Mouse (Mus musculus): ENCODE data around the gene Zdhhc3. TPM values are rescaled to one million over a fixed set of nuclear protein-coding genes. Genes with fewer than 3 reads are reported as not detected.

Zdhhc3 gene
- total RNA-seq (2017): 38.2 and 39.2 TPM in 2 replicates

DNA sequence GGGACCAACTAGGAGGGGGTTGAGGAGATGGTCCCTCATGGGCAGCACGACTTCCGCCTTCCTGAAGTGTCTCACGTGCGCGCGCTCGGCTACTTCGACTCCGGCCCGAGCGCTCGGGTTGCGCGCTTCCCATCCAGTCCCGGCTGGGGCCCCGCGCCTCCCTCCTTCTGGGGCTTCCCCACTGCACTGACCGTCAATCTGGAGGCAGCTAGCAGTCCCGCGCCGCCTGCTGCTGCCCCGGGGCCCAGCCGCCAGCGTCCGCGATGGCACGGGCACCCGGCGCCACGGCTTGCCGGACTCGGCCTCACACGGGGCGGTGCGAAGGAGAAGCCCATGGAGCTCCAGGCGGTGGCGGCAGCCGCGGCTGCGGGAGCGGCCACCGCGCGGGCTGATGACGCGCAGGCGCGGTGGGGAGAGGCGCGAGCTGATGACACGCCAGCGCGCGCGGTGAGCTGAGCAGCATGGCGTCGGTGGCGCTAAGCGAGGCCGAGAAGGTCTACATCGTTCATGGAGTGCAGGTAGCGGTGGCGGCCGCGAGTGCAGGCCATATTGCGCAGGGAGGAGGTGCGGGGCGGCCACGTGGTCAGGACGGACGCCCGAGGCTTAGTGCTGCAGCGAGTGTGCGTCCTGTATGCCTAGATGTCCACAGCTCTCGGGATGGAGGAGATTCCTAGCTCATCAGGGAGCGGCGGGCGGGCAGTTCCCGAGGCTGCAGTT, at the start of gene Zdhhc3, which contains the start of gene Exosc7:
Gene Zdhhc3 (minus strand): TSS at position 401 of the 717 bp plus-strand sequence.
Gene Exosc7 (plus strand): TSS at position 411 of the 717 bp plus-strand sequence.
- peak; percentile 83 to 91 for ATAC-seq (replicated peaks in 1 of 2; ENCODE audit: insufficient read depth in 1 of 2, low FRiP score in 2 of 2, low TSS enrichment in 1 of 2, low read depth in 1 of 2, poor library complexity in 2 of 2, severe bottlenecking in 2 of 2)

DNA sequence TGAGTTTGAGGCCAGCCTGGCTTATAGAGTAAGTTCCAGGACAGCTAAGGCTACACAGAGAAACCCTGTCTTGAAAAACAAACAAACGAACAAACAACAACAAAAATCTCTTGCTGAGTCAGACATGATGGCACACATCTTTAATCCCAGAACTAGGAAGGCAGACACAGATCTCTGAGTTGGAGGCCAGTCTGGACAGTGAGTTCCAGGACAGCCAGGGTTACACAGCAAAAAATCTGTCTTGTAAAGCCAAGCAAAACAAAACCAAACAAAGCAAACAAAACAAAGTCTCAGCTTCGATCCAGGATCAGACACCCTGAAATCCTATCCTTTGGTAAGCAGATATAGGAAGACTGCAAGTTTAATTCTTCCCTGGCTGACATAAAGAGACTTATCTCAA, 48.8 kb upstream of the Zdhhc3 start:
- no peak for ATAC-seq (replicated peaks in 1 of 2; ENCODE audit: insufficient read depth in 1 of 2, low FRiP score in 2 of 2, low TSS enrichment in 1 of 2, low read depth in 1 of 2, poor library complexity in 2 of 2, severe bottlenecking in 2 of 2)

DNA sequence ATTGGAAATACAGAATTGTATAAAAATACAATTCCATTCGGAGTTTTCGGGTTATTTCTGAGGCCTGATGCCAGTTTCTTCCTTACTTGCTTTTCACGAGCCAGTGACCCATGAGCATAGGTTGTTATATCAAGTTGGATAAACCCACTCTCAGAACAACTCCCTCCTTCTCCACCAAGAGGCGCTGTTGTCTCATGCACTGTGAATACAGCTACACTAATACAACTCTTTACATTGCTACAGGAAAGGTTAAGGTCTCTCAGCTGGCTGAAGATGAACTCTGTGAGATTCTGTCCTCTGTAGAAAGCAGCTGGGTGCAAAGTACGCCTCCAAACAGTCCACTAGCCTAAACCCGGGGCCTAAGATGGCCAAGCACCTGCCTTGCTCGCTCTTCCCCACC, 46.3 kb upstream of the Zdhhc3 start:
- peak; percentile 63 to 74; a peak in 3 of 4 replicates for ATAC-seq (replicated peaks in 1 of 2; ENCODE audit: insufficient read depth in 1 of 2, low FRiP score in 2 of 2, low TSS enrichment in 1 of 2, low read depth in 1 of 2, poor library complexity in 2 of 2, severe bottlenecking in 2 of 2)

DNA sequence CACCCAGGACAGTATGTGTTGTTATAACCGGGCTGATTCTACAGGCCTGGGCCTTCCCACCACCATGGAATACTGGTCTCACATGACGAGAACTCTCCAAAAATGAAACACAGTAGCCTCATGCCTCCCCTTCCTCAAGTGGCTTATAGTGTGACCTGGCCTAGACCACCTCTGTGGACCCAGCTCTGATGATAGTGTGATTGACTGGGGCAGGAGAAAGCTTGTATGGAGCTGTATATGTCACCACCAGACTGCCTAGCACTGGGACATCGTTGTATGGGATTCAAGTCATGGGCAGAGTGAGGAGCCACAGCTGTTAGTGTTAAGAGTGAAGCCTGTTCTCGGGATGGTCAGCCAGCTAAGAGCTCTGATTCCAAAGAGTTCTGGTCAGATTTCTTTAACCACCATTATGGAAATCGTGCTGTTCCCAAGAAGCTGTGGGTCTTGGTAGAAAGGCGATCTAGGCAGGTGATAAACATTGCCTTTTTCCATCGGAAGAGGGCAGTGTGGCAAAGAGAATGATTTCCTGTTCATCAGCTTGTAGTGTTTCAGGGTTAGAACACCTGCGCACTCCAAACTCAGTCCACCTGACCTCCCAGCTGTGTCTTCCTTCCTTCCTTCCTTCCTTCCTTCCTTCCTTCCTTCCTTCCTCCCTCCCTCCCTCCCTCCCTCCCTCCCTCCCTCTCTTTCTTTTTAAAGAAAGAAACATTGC, 45.3 kb upstream of the Zdhhc3 start:
- peak; percentile 22 to 43; a peak in 1 of 4 replicates for ATAC-seq (replicated peaks in 1 of 2; ENCODE audit: insufficient read depth in 1 of 2, low FRiP score in 2 of 2, low TSS enrichment in 1 of 2, low read depth in 1 of 2, poor library complexity in 2 of 2, severe bottlenecking in 2 of 2)

DNA sequence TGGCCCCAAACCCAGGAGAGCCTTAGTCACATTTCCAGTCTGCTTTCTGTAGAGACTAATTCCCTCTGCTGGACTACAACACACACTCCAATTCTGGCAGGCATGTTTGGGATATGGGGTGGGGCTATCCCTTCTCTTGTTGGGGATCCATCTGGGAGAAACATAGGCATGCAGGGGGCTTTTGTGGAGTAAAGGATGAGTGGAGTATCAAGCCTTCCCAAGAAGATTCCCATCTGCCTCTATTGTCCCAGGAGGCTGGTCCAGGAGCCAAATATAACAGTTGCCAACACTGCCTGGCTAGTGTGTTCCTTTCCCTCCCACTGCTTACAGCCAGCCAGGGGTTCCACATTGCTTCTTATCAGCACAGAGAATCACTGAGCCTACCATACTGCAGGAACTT, 44.7 kb upstream of the Zdhhc3 start:
- ATAC-seq (replicated peaks in 1 of 2; ENCODE audit: insufficient read depth in 1 of 2, low FRiP score in 2 of 2, low TSS enrichment in 1 of 2, low read depth in 1 of 2, poor library complexity in 2 of 2, severe bottlenecking in 2 of 2): no peak

DNA sequence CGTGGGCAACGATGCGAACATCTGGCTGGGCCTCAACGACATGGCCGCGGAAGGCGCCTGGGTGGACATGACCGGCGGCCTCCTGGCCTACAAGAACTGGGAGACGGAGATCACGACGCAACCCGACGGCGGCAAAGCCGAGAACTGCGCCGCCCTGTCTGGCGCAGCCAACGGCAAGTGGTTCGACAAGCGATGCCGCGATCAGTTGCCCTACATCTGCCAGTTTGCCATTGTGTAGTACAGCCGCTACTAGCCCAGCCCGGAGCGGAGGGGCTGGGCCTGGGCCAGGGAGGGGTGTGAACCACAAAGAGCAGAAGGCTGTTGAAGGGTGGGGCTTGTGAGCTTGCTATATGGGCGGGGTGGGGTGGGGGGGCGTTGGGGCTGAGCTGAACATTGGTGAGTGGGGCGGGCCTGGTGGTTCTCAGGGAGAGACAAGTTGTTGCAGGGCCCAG, 43.9 kb upstream of the Zdhhc3 start:
- no peak for ATAC-seq (replicated peaks in 1 of 2; ENCODE audit: insufficient read depth in 1 of 2, low FRiP score in 2 of 2, low TSS enrichment in 1 of 2, low read depth in 1 of 2, poor library complexity in 2 of 2, severe bottlenecking in 2 of 2)

DNA sequence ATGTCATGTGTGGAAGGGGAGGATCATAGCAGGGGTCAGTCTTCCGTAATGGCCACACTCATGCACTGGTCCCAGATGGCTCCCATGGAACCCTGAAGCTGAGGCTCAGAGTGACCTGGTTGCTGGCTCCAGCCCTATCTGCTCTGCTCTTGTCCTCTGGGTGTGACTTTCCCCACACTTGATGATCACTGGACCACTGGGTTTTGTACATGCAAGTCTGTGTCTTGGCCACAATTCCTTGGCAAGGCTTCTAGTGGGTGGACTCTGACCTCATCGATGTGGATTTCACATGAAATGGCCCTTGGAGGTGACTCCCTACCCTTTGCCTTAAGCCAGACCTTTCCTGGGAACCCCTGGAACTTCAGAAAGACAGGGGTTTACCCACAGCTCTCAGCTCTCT, 40.1 kb upstream of the Zdhhc3 start:
- ATAC-seq (replicated peaks in 1 of 2; ENCODE audit: insufficient read depth in 1 of 2, low FRiP score in 2 of 2, low TSS enrichment in 1 of 2, low read depth in 1 of 2, poor library complexity in 2 of 2, severe bottlenecking in 2 of 2): no peak

DNA sequence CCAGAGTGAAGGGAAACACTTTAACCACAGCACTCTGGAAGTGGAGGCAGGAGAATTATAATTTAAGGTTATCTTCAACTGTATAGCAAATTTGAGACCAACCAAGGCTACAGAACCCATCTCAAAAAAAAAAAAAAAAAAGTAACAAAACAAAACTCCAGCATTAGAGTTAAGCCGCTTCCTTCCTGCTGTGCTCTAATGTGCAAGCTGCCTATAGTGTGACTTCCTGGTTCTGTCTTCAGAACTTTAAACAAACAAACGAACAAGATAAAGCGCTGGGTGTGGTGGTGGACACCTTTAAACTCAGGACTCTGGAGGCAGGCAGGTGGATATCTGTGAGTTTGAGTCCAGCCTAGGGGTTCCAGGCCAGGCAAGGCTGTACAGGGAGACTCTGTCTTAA, 39.0 kb upstream of the Zdhhc3 start:
- ATAC-seq (replicated peaks in 1 of 2; ENCODE audit: insufficient read depth in 1 of 2, low FRiP score in 2 of 2, low TSS enrichment in 1 of 2, low read depth in 1 of 2, poor library complexity in 2 of 2, severe bottlenecking in 2 of 2): no peak; a peak in 1 of 4 replicates

DNA sequence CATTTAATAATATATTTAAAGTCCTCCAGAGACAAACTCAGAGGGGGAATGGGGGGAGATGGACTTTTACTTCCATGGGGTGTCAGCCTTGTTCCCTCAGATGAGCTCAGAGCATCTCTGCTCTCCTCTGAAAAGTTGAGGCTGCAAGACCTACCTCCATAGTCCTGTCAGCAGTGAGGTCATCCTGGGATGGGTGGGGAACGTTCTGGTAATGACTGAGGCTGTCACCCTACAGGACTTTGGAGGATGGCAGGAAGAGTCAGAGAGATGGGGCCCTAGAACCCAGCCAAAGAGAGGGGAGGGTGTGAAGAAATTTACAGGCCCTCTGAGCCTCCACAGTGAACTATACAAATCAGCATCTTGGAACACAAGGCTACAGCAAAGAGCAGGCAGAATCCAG, 38.6 kb upstream of the Zdhhc3 start:
- no peak for ATAC-seq (replicated peaks in 1 of 2; ENCODE audit: insufficient read depth in 1 of 2, low FRiP score in 2 of 2, low TSS enrichment in 1 of 2, low read depth in 1 of 2, poor library complexity in 2 of 2, severe bottlenecking in 2 of 2)

DNA sequence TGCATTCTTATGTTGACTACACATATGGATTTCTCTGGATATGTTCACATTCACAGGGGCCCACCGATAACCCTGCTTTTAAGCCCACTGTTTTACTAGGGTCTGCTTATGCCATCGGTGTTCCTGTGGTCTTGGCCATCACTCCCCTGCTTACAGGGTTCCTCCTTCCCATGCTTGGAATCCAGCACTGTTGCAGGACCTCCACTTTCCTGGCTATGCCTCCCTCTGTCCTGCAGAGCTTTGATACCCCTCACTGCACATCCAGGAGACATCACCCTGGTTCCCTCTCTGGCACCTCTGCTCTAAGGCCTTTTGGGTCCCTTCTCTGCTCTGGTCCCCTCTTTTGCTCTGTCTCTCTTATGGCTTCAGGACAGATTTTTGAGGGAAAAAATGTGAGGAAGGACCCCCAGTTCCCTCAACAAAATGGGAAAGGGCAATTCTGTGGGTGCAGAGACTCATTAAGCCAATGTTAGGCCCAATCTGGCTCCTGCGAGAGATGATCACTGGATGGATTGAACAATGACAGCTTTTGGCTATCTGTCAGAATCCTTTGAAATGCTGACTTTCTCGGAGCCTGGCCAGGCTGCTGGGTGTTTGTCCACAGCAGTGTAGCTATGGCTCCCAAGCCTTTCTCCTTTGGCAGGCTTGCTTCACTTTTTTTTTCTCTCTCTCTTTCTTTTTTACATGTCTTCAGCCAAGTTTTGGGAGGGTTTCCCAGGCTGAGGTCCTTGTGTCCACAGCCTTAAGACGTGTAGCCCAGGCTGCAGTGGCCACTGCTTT, 37.4 kb upstream of the Zdhhc3 start, which contains the start of gene Clec3b:
Gene Clec3b (plus strand): TSS at position 706 of the 780 bp plus-strand sequence.
- ATAC-seq (replicated peaks in 1 of 2; ENCODE audit: insufficient read depth in 1 of 2, low FRiP score in 2 of 2, low TSS enrichment in 1 of 2, low read depth in 1 of 2, poor library complexity in 2 of 2, severe bottlenecking in 2 of 2): no peak

DNA sequence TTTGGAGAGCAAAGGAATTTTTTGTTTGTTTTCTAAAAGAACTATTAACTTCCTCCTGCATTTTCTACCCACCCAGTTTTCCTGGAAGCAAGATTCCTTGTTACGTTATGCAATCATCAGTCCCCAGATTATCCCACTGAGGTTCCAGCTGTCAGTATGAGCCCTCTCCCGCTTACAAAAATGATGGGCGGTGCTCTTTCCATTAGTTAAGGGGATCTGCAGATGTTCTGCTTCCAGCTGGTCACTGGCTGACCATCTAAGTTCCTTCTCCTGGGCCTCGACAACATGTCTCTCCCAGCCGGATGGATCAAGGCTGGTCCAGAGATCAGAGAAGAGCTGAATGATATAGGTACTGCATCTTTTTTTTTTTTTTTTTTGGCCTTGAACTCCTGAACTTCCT, 35.4 kb upstream of the Zdhhc3 start:
- no peak for ATAC-seq (replicated peaks in 1 of 2; ENCODE audit: insufficient read depth in 1 of 2, low FRiP score in 2 of 2, low TSS enrichment in 1 of 2, low read depth in 1 of 2, poor library complexity in 2 of 2, severe bottlenecking in 2 of 2)

DNA sequence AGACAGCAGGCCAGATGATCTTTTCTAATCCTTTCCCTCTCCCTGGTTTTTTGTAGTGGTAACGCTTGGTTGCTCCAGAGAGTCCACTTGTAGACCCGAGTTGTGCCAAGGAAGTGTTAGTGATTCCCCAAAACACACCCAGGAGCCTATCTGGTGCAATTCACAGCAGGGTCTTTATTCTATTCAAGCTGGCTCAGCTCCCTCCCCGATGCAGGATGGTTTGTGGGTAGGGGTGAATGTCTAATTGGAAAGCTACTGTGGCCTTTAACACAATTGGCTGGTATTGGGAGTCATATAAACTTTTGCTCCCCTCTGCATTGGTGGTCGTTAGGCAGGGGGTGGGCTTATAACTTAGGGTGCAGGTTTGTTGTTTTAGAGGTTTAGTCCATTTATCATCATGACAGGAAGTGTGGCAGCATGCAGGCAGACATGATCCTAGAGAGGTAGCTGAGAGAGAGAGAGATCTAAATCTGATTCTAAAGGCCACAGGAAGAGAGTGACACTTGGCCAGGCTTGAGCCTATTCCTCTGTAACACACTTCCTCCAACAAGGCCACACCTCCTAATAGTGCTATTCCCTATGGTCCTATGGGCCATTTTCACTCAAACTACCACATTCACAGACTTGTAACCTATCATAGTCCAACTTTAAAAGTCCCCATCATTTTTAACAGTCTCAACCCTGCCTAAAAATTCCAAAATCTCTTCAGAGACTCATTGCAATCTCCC, 27.0 kb upstream of the Zdhhc3 start:
- no peak for ATAC-seq (replicated peaks in 1 of 2; ENCODE audit: insufficient read depth in 1 of 2, low FRiP score in 2 of 2, low TSS enrichment in 1 of 2, low read depth in 1 of 2, poor library complexity in 2 of 2, severe bottlenecking in 2 of 2)

DNA sequence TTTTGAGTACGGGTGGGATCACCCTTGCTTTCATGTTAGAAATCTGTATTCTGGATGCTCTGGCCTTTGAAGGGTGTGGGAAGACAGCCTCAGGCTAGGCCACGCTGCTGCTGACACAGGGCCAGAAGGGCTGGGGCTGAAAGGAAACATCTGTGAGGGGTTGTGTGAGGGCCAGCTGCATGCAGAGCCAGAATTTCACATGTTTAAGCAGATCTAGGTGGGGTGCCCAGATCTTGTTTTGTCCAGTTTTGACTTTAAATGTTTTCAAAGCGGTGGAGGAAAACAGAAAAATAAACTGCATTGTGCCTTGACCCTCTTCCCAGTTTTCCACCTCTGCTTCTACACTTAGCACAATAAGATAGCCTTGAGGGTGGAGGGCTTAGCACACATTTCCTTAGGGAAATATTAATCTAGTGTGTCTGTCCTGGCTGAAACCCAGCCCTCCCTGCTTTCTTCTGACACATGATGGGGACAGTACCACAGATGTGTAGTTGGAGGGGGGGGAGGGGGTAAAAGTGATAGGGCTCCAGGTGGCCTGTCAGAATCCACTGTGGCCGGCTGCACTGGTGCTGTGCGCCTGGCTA, 26.0 kb upstream of the Zdhhc3 start:
- peak in 1 of 2 experiments; percentile 39; a peak in 1 of 4 replicates for ATAC-seq (replicated peaks in 1 of 2; ENCODE audit: insufficient read depth in 1 of 2, low FRiP score in 2 of 2, low TSS enrichment in 1 of 2, low read depth in 1 of 2, poor library complexity in 2 of 2, severe bottlenecking in 2 of 2)

DNA sequence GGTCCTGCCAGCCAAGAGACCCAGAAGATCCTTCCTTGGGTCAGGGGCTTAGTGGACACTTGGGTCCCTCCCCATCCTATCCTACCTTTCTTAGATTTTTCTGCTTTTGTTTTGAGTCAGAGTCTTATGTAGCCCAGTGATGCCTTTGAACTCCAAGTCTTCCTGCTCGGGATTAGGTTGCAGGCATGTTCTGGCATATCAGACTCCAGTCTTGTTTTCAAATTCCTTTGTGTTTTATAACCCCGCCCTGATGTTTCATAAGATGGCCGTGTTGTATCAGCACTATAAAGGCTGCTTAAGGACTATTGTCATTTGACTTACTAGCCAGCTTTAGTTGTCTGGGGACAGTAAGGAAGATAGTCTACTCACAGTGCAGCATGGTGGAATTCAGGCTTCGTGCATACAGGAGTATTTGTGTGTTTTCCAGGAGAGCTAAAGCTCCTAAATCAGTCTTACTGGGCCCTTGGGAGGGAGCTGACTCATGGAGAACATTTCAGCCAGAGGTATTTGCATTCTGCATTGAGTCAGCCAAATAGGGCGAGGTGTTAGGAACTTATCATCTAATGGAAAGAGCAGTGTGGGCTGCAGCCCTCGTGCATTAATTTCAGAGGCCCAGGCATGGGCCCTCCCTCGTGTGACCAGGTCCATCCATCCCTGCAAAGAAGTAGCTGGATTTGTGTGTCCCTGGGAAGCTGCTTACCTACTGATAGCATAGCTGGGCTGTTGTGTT, 24.1 kb upstream of the Zdhhc3 start:
- ATAC-seq (replicated peaks in 1 of 2; ENCODE audit: insufficient read depth in 1 of 2, low FRiP score in 2 of 2, low TSS enrichment in 1 of 2, low read depth in 1 of 2, poor library complexity in 2 of 2, severe bottlenecking in 2 of 2): no peak

DNA sequence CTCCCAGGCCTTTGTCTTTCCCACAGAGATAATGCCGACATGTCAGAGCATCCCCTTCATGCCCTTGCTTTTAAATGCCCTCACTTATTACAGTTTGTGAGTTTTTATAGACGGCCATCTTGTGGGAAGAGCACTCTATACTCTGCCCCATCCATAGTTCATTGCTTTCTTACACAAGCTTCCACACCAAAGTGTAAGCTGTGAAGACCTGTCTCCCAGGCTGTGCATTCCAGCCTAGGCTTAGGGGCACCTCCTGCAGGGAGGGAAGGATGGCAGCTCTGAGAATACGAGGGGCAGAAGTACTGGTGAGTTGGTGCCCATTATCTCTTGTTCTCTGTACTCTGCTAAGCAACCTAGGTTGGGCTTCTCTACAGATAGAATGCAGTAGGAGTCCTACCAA, 20.0 kb upstream of the Zdhhc3 start:
- ATAC-seq (replicated peaks in 1 of 2; ENCODE audit: insufficient read depth in 1 of 2, low FRiP score in 2 of 2, low TSS enrichment in 1 of 2, low read depth in 1 of 2, poor library complexity in 2 of 2, severe bottlenecking in 2 of 2): no peak

DNA sequence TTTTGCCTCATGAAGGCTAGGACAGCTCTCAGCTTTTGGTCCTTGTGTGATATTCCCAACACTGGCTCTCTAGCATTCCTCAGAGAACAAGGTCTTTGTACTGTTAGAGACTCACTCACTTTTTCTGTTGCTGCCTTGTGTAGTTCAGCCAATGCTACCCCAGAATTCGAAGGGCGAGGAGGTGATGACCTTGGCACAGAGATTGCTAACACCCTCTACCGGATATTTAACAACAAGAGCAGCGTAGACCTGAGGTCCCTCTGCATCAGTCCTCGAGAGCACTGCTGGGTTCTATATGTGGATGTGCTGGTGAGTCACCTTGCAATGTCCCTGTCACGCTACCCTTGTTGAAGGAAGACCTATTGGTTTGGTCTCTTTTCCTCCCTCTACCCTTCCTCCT, 14.7 kb upstream of the Zdhhc3 start:
- ATAC-seq (replicated peaks in 1 of 2; ENCODE audit: insufficient read depth in 1 of 2, low FRiP score in 2 of 2, low TSS enrichment in 1 of 2, low read depth in 1 of 2, poor library complexity in 2 of 2, severe bottlenecking in 2 of 2): no peak

Measured in hematopoietic stem cell, adult 5-6 weeks (primary cell).